Mouse (Mus musculus): ENCODE results near the gene Ror1.
A peak's percentile ranks its signal among the peaks of the same experiment; 100 is the strongest.

Gene Ror1

DNA sequence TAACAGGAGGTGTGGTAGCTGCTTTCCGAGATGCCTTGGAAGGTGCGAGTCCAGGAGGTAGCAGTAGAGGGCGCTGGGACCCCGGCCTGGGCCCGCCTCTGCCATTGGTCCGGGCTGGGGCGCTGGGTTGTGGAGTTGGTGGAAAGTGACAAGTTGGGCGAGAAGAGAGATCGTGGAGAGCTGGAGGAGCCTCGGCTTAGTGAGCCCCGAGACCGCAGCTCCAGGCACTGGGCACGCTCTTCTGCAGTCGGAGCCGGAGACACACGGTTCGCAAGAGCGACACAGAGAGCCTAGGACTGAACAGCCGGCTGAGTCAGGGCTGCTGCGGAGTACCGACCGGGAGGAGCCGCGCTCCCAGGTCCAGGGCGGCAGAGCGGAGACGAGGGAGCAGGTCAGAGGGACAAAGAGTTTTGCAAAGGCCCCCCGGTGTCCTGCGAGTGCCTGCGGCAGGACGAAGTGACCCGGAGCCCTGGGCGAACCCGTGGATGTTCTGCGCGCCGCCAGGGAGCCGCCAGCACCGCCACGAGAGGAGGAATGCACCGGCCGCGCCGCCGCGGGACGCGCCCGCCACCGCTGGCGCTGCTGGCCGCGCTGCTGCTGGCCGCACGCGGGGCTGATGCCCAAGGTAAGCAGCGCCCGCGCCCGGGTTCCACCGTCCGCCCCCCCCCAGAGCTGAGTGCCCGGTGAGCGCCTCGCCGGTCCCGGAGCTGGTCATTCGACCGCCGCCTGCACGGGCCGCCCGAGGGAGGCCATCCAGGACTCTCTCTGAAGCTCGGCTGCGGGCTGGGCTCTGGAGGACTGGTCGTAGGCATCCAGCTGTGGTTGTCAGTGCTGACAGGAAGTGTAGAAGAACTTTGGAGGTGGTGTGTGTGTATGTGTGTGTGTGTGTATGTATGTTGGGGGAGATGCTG, at the start of gene Ror1:
Ror1 (plus strand) TSS at position 107 of the 911 bp plus-strand sequence.
- peak; percentile 69 for DNase-seq

DNA sequence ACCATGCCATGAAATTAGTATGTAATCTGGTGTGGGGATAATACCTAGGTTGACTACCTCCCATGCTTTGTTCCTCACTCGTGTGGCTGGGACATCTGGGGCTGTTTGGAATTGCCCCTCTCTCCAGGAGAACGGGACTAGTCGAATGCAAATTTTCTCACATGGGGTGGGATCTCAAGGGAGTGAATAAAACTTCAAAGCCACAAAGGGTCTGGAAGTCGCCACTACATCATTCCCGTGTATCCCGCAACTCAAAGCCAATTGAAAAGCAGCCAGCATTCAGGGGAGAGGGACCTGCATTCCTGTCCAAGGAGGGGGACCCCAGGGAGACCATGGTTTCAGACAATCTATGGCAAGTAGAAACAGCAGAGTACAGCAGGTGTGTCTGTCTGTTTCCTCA, 48.5 kb upstream of the Ror1 start:
- no peak for DNase-seq

DNA sequence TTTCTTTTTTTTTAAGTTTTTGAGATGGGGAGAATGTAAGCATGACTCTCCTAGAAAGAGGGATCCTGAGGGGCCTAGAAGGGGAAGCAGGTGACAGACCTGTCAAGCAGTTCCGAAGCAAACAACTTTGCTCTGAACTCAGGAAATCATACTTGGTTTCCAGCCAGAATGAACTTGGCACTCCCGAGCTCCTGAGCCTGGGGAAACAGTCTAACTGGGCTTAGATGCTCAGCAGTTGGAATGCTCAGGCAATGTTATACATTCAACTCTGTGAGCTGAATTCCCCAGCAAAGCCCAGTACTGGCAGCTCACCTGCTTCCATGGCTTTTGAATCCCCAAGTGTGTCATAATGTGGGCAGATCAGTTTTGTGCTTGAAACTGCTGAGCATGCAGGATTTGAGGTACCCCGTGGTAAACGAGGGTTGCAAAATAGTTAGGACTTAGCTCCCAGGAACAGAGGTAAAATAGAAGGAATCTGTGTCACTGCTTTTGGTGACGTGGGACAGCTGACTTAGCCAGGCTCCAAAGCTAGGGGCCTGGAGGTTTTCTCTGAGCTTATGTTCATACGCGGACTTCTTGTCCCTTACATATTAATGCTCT, 47.1 kb upstream of the Ror1 start:
- DNase-seq, result no peak

DNA sequence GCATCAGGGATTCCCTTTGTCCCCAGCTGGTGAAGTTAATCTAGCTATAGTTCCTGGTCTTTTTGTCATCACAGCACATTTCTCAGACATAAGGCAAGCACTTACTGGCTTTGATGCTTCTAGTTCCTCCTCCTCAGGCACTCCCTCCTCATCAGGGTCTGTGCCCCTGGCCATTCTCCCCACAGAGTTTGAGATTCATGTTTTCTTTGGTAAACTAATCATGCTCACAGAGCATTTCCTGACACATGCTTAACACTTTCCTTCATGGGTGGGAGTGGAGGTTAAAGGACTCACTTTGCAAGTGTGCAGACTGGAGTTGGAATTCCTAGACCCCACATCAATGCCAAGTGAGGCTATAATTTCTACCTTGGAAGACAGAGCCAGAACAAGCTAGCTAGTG, 43.8 kb upstream of the Ror1 start:
- no peak for DNase-seq

DNA sequence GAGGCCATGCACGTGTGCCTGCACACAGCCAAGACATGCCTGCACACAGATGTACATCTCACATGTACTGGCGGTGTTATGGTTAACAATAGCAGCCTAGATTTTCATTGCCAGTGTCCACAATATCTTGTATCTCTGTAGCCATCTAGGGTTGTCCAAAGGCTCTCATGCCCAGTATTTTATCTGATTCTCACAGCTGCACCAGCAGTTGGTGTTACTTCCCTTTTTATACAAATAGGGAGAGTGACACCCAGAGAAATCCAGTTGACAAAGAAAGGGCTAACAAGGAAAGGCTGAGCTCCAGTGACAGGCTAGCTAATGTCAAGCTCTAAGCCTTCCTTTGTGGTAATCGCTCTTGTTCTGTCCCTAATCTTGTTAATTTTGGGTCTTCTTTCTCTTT, 43.3 kb upstream of the Ror1 start:
- DNase-seq, result no peak

DNA sequence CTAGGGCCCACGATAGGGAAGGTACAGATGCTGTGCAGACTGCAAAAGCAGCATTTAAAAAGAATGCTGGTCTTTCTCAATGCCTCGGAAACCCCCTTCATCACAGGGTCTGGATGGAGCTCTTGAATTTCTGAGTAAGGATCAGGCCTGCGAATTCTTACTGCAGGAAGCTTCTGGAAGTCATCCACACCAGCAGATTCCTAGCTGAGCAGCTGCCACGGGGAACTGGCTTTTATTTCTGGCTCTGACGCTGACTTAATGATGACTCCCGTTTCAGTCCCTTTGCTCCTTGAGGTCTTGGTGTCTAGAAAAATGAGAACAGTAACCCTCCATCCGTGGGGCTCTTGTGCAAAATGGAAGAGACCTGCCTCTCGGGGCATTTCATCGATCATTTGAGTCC, 39.5 kb upstream of the Ror1 start:
- DNase-seq, result no peak

DNA sequence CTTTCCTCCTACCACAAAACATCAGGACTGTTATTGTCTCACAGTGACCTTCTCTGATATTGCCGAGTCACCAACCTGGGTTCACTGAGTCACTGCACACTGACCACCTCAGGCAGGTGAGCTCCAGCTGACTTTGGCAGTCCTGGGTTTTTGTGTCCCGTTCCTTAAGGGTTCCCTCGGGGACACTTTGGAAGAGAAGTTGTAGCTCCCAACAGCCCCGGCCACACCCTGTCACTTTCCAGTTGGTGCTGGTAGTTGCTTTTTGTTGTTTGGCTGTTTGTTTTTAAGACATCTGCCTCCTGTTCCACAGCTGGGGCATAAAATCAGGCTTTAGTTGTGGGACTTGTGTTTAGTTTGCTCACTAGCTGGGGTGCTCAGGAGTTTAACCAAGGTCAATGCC, 39.1 kb upstream of the Ror1 start:
- DNase-seq, result no peak

DNA sequence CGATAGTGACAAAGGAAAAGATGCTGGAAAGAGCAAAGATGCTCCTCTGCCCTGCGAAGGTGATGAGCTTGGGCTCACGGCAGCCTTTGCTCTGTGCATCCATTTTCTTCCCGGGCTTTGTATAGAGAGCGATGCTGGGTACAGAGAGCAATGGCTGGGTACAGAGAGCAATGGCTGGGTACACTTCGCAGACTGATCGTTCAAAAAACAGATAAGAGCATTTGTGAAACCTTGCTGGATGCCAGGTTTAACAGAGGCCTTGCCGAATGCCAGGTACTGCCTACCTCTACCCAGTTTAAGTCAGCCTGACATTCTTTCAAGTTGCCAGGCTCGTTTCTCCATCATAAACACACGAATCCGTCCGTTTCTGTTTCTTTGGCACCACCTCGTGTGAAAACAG, 38.2 kb upstream of the Ror1 start:
- DNase-seq, result no peak

DNA sequence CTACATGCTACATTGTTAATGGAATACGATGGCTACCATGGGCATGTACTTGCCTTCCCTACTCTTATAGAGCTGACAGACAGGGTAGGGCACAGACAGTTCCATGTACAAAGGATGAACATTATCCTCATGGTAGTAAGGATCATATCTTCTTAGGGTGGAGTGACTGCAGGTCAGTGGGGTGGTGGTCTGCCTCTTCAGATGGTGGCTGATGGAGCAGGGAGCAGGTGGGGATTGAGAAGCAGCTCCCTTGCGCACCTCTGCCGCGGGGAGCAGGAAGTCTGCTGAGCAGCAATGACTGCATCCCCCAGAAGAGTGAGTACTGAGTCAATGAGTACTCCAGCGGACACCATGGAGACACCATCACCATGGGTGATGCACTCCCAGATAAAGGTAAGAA, 37.0 kb upstream of the Ror1 start:
- DNase-seq, result no peak

DNA sequence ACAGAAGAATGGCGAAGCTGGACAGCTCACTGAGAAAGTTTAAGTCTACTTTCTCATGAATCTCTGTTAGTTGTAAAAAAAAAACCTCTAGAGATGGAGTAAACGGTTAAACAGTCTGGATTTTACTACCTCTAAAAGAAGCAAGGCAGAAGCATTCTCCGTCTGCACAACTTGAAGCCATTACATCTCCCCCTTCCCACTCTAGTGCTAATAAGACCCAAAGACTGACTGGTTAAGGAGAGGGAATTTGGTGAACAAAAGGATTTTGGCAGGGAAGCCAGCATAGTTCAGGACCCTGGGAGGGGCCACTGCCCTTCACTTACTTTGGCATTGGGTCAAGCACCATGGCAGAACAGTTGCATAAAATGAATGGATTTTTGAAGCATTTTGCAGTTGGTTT, 35.8 kb upstream of the Ror1 start:
- DNase-seq, result no peak

DNA sequence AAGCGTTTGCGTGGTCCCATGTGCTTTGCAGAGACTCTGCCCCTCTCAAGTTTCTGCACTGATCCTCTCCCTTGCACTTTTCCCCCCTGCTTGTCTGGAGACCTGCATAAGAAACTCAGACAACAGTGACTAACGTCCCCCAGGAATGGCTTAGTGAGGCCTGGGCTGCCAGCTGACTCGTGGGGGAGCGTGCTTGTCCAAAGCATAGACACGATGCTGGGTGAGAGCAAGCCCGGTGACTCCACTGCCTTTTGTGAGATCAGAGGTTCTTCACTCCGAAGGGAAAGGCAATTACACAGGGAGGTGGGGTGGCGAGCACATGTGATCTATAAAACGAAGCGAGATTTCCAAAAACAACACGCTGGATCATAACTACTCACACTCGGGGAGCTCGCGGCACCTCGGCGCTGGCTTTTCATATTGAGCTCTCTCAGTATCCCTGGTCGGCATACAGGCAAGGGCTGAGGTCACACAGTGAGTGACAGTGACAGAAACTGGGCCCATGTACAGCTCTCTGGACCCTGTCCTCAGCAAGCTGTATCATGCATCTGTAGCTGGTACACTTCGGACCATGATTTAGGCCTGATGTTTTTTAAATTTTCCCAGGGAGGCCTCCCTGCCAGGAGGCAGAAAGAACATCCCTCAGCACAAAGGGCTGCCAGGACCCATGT, 34.1 kb upstream of the Ror1 start:
- no peak for DNase-seq

DNA sequence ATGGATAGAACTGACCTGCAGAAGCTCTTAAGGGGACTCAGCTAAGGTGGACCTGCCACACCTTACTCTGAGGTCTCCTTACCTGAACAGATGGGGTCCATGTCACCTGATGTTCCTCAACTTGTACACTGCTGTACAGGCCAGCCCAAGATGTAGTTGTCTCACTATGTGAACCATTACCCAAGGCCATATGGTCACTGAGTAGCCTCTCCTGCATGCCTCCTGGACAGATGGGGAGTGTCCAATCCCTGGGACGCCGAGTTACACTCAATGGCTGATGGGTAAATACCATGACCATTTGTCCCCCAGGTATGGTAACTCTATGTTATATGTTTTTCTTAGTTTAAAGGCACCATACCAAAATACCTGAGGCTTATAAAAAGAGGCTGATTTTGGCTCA, 29.9 kb upstream of the Ror1 start:
- DNase-seq, result no peak

DNA sequence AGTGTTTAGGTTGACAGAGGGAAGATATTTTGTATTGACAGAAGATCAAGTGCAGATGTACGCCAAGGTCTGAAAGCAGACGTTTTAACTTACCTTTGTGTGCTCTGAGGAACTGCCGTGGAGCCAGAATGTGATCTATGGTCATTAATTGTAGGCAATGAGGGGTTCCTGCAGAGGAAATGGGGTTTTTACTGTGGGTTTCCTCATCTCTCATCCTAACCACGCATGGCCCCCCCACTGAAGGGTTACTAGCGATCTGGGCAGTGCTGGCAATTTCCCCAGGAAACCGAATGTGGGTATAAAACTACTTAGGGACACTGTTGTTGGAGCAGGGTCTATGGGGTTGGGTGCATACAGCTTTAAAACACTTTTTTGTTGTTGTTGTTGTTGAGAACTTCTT, 25.5 kb upstream of the Ror1 start:
- DNase-seq, result no peak

DNA sequence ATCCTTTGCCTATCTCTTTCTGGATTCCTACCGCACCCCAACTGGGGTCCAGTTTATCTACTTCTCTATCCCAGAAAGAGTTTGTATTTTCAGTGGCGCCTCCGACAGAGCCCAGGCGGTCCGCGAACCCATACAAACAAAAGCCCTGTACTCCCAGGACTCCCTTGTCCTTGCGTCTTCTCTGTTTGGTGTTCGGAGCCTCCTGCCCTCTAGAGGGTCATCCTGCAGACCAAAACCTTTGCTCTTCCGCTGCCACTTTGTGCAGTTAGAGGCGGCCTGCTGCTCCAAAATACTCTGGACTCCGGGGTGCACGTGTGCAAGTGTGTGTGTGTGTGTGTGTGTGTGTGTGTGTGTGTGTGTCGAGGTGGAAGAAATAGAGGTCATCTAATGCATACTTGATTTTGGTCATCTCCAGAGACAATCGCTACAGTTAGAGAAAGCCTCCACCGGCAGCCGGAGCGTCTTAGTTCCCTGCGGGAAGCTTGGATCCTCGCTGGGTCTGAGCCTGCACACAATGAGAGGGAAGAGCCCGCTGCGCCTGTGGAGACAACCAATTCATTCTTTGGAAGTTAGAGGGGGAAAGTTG, 1.1 kb downstream of the Ror1 start:
- DNase-seq, result no peak

DNA sequence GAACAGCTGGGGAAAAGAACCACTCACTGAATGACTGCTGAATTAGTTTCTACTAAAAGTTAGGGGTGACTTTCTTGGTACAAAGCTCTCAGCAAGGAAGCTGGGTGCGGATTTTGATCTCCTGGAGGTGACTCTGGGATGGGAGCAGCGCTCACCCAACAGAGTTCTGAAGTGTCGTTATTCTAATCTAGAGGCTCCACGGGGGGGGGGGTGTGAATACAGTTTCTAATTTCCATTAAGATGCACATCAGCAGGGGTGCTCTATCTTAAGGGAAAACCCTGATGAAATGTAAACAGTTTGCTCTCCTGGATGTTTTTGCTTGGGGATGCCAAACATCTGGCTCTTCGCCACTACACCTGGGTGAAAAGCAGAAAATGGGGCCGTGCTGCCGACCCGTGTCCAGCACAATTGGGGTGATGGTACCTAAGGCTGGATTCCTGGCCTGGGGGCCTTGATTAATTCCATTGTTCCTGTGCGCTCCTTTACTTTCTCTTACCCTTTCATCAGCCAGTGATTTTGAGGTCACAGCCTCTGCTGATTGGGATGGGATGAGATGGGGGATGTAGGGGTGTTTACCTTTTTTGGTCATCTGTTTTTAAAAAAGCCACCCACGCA, 1.9 kb downstream of the Ror1 start:
- no peak for DNase-seq

DNA sequence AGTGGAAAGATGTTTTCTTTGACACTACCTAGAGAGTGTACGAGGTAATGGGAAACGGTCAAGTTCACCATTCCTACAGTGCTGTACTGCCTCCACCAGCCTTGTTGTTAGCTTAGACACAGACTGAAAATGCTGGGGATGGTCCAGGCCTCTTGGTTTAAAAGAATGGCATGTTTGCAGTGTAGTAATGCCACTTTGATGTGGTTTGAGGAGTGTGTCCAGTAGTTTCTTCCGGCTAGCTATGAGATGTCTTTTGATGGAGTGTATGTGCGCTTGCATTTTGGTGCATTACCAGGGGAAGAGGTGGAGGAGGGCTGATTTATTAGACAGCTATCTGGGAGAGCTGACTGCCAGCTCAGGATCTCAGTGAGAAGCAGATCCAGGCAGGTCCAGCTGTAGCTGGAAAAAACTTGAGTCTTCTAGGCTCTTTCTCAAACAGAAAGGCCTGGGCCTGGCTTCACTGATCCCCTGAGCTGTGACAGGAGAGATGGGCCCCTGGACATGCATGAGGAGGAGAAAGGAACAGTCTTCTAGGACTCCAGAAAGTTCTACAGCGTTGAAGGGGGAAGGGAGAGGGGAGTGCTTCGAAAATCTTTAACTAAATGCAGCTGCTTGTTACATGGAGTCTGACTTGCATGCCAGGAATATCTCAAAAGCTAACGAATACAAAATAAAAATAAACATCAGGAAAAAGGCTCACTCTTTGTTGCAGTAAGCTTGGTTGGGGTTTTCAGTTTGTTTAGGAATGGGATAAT, 5.7 kb downstream of the Ror1 start:
- DNase-seq, result no peak

DNA sequence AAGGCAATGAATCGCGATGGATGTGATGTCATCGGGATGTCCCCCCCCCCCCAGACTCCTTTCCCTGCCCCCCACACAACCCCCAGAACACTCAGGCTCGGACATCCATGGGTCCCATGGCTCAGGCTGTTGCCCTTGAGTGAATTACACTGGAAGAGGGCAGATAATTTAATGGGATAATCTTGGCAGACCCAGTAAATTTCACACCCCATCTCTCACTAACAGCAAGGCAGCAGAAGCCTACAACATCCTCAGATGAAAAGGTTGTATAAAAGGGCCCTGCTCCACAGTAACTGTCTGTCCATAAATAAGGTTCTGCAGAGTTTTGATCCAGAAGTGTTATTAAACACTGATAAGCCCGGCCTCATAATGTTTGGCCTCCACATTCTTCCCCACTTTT, 6.3 kb downstream of the Ror1 start:
- no peak for DNase-seq

DNA sequence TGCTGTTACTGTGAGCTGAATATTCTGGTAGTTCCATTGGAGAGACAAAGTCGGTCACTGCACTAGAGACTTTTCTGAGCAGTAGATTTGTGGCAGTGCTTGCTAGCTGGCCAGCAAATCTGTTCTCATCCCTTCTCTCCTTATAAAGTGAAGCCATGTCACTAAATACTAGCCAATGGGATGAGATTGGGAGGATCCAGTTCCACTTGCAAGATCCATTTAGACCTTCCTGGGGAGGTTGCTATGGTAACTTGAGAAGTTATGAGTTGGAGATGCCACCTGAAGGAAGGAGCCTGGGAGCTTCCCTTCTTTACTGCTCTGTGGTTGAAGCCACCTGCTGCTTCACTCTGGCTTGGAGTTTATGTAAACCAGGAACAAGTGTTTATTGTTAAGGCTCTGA, 8.7 kb downstream of the Ror1 start:
- DNase-seq, result no peak

DNA sequence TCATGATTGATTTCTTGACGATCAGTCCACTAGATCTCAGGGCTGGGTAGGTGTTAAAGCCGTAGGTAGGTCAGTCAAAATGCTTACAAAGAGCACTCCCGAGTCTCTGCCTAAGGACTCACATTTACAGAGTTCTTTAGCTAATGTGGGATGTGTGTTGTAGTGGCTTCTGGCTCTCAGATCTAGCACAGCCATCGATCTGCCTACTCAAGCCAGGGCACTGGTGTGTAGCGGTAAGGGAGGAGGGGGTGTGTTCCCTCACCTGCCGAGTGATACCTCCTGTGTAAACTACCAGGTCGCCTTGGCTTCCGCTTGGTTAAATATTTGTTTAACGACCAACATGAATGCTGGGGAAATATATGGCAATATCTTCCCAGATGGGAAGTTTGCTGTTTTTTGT, 12.0 kb downstream of the Ror1 start:
- no peak for DNase-seq

DNA sequence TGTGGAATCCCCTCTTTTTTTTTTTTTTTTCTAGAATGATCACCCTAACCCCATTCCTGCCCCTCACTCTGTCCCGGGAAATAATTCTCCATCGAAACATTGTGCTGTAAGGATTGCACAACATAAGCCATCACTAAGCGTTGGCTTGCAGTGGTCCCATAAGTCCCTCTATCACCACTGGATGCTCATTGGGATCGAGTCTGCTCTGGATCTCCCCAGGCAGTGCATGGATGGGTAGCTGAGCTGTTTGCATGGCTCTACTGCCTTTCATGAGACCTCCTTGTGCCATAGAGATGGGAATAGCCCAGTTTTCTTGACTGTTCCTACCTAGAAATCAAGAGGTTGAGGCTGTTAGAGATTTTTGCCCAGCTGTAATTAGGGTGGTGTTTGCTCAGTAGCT, 13.0 kb downstream of the Ror1 start:
- DNase-seq, result no peak

DNA sequence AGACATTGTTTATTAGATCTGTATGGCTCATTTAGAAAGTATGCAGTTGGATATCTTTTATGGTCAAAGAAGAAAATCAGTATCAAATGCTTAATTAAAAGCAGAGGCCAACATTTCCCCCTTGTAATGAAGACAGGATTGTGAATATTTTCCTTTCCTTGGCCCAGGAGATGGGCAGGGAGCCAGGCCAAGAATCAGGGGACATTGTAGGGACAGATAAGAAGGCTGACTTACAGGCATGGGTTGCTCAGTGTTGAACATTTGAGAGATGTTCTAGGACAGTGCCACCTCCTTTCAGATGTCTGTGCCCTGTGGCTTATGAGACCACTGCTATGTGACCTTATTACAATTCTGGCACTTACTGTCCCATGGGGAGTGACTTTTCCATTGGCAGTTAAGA, 18.6 kb downstream of the Ror1 start:
- no peak for DNase-seq

DNA sequence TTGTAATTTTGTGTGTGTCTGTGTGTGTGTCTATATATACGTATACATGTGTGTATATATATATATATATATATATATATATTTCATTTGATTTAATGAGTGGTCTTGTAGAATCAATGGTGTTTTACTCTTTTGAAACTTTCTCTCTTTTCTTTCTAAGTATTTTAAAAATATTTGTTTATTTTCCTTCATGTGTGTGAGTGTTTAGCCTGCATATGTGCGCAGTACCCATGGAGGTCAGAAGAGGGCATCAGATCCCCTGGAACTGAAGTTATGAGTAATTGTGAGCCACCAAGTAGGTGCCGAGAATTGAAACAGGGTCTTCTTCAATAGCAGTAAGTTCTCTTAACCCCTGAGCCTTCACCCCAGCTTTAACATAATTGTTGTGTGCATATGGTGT, 20.8 kb downstream of the Ror1 start:
- DNase-seq, result no peak

DNA sequence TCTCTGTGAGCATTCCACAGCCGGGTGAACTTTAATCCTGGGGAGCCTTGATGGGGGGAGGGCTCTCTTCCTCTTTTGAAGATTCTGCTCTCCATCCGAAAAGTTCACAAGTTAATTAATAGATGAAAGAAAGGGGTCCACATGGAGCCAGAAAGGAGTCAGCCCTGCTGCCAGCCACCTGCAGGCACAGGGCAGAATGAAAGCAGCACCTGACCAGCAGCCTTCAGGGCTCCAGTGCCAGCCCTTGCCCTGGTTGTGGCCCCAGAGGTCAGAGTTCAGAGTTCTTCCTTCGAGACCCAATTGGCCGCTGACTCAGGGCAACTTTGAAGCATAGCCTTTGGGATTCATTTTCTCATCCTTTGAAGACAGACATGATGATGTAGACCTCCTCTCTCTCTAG, 23.1 kb downstream of the Ror1 start:
- DNase-seq, result no peak

Data from thymus, postnatal 25 days (tissue).